Mouse (Mus musculus) CH12.LX (cell line): ENCODE results near the gene Slc15a5.

Source experiments
- BHLHE40 ChIP-seq: IDR thresholded peaks from 2 replicates; pipeline ENCODE4 v1.6.1; 2011; ENCODE audit warnings: mild to moderate bottlenecking, low read depth, low read length, improper control_type of control experiment
- CHD2 ChIP-seq: IDR thresholded peaks from 2 replicates; pipeline ENCODE4 v1.6.1; 2011; ENCODE audit warnings: low read length, improper control_type of control experiment
- CTCF ChIP-seq, 2 experiments: IDR thresholded peaks in 1 of 2; conservative IDR thresholded peaks in 1 of 2; 2 replicates each; pipeline ENCODE4 v1.5.1; 2011 to 2012; ENCODE audit warnings: low read depth in 2 of 2, low read length in 2 of 2, improper control_type of control experiment in 1 of 2, inconsistent platforms in 1 of 2, mild to moderate bottlenecking in 1 of 2, moderate library complexity in 1 of 2
- GABPA ChIP-seq: IDR thresholded peaks from 2 replicates; pipeline ENCODE4 v1.6.1; 2012; ENCODE audit warnings: low read depth, low read length, improper control_type of control experiment, inconsistent platforms; ENCODE audit not compliant: insufficient replicate concordance
- MYC ChIP-seq: IDR thresholded peaks from 2 replicates; pipeline ENCODE4 v1.6.1; 2011; ENCODE audit warnings: low read depth, mild to moderate bottlenecking, improper control_type of control experiment, low read length
- POLR2A ChIP-seq: IDR thresholded peaks from 2 replicates; pipeline ENCODE4 v1.6.1; 2011; ENCODE audit warnings: low read depth, mild to moderate bottlenecking, improper control_type of control experiment, low read length
- SMC3 ChIP-seq: IDR thresholded peaks from 2 replicates; pipeline ENCODE4 v1.6.1; 2011; ENCODE audit warnings: low read depth, low read length, improper control_type of control experiment
- ZKSCAN1 ChIP-seq: IDR thresholded peaks from 2 replicates; pipeline ENCODE4 v1.6.1; 2012; ENCODE audit warnings: low read depth, inconsistent platforms, low read length, improper control_type of control experiment, borderline replicate concordance
- ZNF384 ChIP-seq: IDR thresholded peaks from 2 replicates; pipeline ENCODE4 v1.6.1; 2012; ENCODE audit warnings: low read depth, low read length, improper control_type of control experiment, inconsistent platforms

GRCm38 (mm10) chr6:138054956-138055355 is 24.8 kb downstream of the Slc15a5 start:
- TF ChIP-seq CTCF (conservative IDR thresholded peaks at IDR 0.05 in 1 of 2, IDR thresholded peaks at IDR 0.05 in 1 of 2; ENCODE audit: low read depth in 2 of 2, low read length in 2 of 2): no peak
- TF ChIP-seq ZKSCAN1: no peak
- no peak for TF ChIP-seq MYC
- TF ChIP-seq ZNF384: no peak
- no peak for TF ChIP-seq BHLHE40
- no peak for TF ChIP-seq SMC3
- no peak for TF ChIP-seq CHD2
- no peak for TF ChIP-seq GABPA
- TF ChIP-seq POLR2A: no peak
